Mouse (Mus musculus) stomach, embryonic 16.5 days (tissue): ENCODE measurements around the gene Rhbdf2. TPM values are rescaled to one million over a fixed set of nuclear protein-coding genes. Genes with fewer than 3 reads are reported as not detected.

Source experiments
- ATAC-seq: fragments of 200-750 bp; cut with Nextera tagmentation; 2 replicates; pipeline ENCODE4 v1.8.0; 2017; ENCODE audit warnings: moderate number of reproducible peaks, moderate TSS enrichment; ENCODE audit not compliant: insufficient read depth, low FRiP score
- H3K27ac ChIP-seq: fragments of 300-500 bp; sonication (generic); 2 replicates; pipeline ENCODE4 v1.5.1; 2014; ENCODE audit warnings: low read length
- H3K27me3 ChIP-seq: fragments of 300-500 bp; sonication (generic); 2 replicates; pipeline ENCODE4 v1.6.1; 2014; ENCODE audit warnings: low read length, control low read depth, mixed read lengths; ENCODE audit not compliant: control insufficient read depth, insufficient read depth
- H3K36me3 ChIP-seq: fragments of 300-500 bp; sonication (generic); 2 replicates; pipeline ENCODE4 v1.6.1; 2014; ENCODE audit warnings: low read length; ENCODE audit not compliant: control insufficient read depth, insufficient read depth
- H3K4me1 ChIP-seq: fragments of 300-500 bp; sonication (generic); 2 replicates; pipeline ENCODE4 v1.6.1; 2014; ENCODE audit warnings: low read length, control low read depth, mixed read lengths; ENCODE audit not compliant: control insufficient read depth, insufficient read depth
- H3K4me2 ChIP-seq: fragments of 300-500 bp; sonication (generic); 2 replicates; pipeline ENCODE4 v1.6.1; 2014; ENCODE audit warnings: low read depth, low read length, mixed read lengths
- H3K4me3 ChIP-seq: fragments of 300-500 bp; sonication (generic); replicated peaks from 2 replicates; pipeline ENCODE4 v1.5.1; 2014; ENCODE audit warnings: mild to moderate bottlenecking, low read length
- H3K9ac ChIP-seq: fragments of 300-500 bp; sonication (generic); 2 replicates; pipeline ENCODE4 v1.6.1; 2014; ENCODE audit warnings: low read length
- H3K9me3 ChIP-seq: fragments of 300-500 bp; sonication (generic); replicated peaks from 2 replicates; pipeline ENCODE4 v1.6.1; 2016; ENCODE audit warnings: low read length, control low read depth; ENCODE audit not compliant: control insufficient read depth
- WGBS: fragments of 180-500 bp; shearing (Covaris S2); extraction: QIAGEN DNeasy Blood & Tissue Kit; methylation state at CpG from one replicate; pipeline ENCODE4 v1.1.7; 2014; 5-methylcytosine and 5-hydroxymethylcytosine counted together
- polyA plus RNA-seq: library from polyadenylated mRNA; unstranded; fragments of >200 nt; fragmentation: Nextera tagmentation; extraction: Ambion mirVana; gene quantifications from 2 replicates; pipeline ENCODE4 v1.2.1, GENCODE M21; 2015

The Rhbdf2 gene
- polyA plus RNA-seq, 1 experiment from 2014 or later, result 8.2 TPM

- peak; percentile 28; the same call in 1 of the 2 replicates for ATAC-seq
- peak overlapping the region; percentile 29; the same call in 1 of the 2 replicates for H3K4me2 ChIP-seq
- peaks cover 14% of the 10 kb centered on the region; the same call in 1 of the 2 replicates for H3K27me3 ChIP-seq
- H3K9ac ChIP-seq, result peak overlapping the region; percentile 56
- 41% methylated on average over 11 of the region's 11 CpGs for WGBS
- H3K4me1 ChIP-seq, result peaks cover 56% of the 10 kb centered on the region
- no peak overlapping the region for H3K4me3 ChIP-seq
- H3K27ac ChIP-seq, result peak overlapping the region; percentile 90
- H3K36me3 ChIP-seq, result no peaks in the 10 kb centered on the region
- H3K9me3 ChIP-seq, result no peaks in the 10 kb centered on the region
Measured at GRCm38 (mm10) chr11:116647340-116647991, 20.6 kb upstream of the Rhbdf2 start.

- peaks cover 52% of the 10 kb centered on the region for H3K4me1 ChIP-seq
Measured at GRCm38 (mm10) chr11:116646771-116647170, 20.0 kb upstream of the Rhbdf2 start.

GRCm38 (mm10) chr11:116646136-116646535 is 19.3 kb upstream of the Rhbdf2 start:
- Histone ChIP-seq H3K9ac (no peak overlapping the region), H3K4me3 (no peak overlapping the region), H3K36me3 (no peaks in the 10 kb centered on the region), H3K4me2 (no peak overlapping the region), H3K4me1 (peaks cover 52% of the 10 kb centered on the region), H3K27ac (no peak overlapping the region), H3K27me3 (peaks cover 5% of the 10 kb centered on the region; the same call in 1 of the 2 replicates), H3K9me3 (no peaks in the 10 kb centered on the region)
- 64% methylated on average over 11 of the region's 11 CpGs for WGBS
- no peak for ATAC-seq

More at GRCm38 (mm10) chr11:116646771-116647170, 20.0 kb upstream of the Rhbdf2 start:
- Histone ChIP-seq H3K27me3 (peaks cover 7% of the 10 kb centered on the region; the same call in 1 of the 2 replicates), H3K9me3 (no peaks in the 10 kb centered on the region), H3K9ac (no peak overlapping the region), H3K36me3 (no peaks in the 10 kb centered on the region), H3K27ac (peak overlapping the region; percentile 90), H3K4me3 (no peak overlapping the region), H3K4me2 (no peak overlapping the region)
- WGBS, result 84% methylated on average over 7 of the region's 7 CpGs
- ATAC-seq, result no peak

- Histone ChIP-seq H3K4me1 (peaks cover 52% of the 10 kb centered on the region), H3K27me3 (peaks cover 5% of the 10 kb centered on the region; the same call in 1 of the 2 replicates), H3K4me3 (no peak overlapping the region), H3K4me2 (no peak overlapping the region), H3K9ac (no peak overlapping the region; the same call in 1 of the 2 replicates), H3K9me3 (no peaks in the 10 kb centered on the region), H3K27ac (no peak overlapping the region), H3K36me3 (no peaks in the 10 kb centered on the region)
- ATAC-seq, result no peak
- 58% methylated on average over 8 of the region's 8 CpGs for WGBS
Measured at GRCm38 (mm10) chr11:116645446-116646110, 18.8 kb upstream of the Rhbdf2 start.

GRCm38 (mm10) chr11:116644225-116645112 is 17.6 kb upstream of the Rhbdf2 start:
- WGBS, result 54% methylated on average over 21 of the region's 21 CpGs

GRCm38 (mm10) chr11:116643579-116644224 is 16.9 kb upstream of the Rhbdf2 start:
- peak overlapping the region; percentile 10; the same call in 1 of the 2 replicates for H3K27ac ChIP-seq
- H3K9me3 ChIP-seq, result no peaks in the 10 kb centered on the region
- no peak overlapping the region; the same call in 1 of the 2 replicates for H3K9ac ChIP-seq
- H3K4me3 ChIP-seq, result no peak overlapping the region
- peaks cover 43% of the 10 kb centered on the region for H3K4me1 ChIP-seq
- WGBS, result 16% methylated on average over 19 of the region's 19 CpGs
- no peaks in the 10 kb centered on the region for H3K36me3 ChIP-seq
- H3K27me3 ChIP-seq, result no peaks in the 10 kb centered on the region; the same call in 1 of the 2 replicates
- no peak for ATAC-seq
- H3K4me2 ChIP-seq, result peak overlapping the region; percentile 36

More at GRCm38 (mm10) chr11:116644225-116645112, 17.6 kb upstream of the Rhbdf2 start:
- Histone ChIP-seq H3K4me2 (no peak overlapping the region), H3K9me3 (no peaks in the 10 kb centered on the region), H3K4me1 (peaks cover 51% of the 10 kb centered on the region), H3K36me3 (no peaks in the 10 kb centered on the region), H3K4me3 (no peak overlapping the region), H3K9ac (peak overlapping the region; percentile 32; the same call in 1 of the 2 replicates), H3K27me3 (no peaks in the 10 kb centered on the region; the same call in 1 of the 2 replicates), H3K27ac (peak overlapping the region; percentile 10; the same call in 1 of the 2 replicates)
- ATAC-seq, result no peak

- H3K9me3 ChIP-seq, result no peaks in the 10 kb centered on the region
- no peaks in the 10 kb centered on the region for H3K36me3 ChIP-seq
- 27% methylated on average over 14 of the region's 14 CpGs for WGBS
- H3K4me2 ChIP-seq, result peak overlapping the region; percentile 36
- no peaks in the 10 kb centered on the region; the same call in 1 of the 2 replicates for H3K27me3 ChIP-seq
- no peak overlapping the region for H3K4me3 ChIP-seq
- ATAC-seq, result no peak; the same call in 1 of the 2 replicates
- peaks cover 35% of the 10 kb centered on the region for H3K4me1 ChIP-seq
- H3K27ac ChIP-seq, result no peak overlapping the region
- H3K9ac ChIP-seq, result no peak overlapping the region; the same call in 1 of the 2 replicates
Measured at GRCm38 (mm10) chr11:116642681-116643578, 16.1 kb upstream of the Rhbdf2 start.
